Mouse (Mus musculus): ENCODE data around the gene Rad9a. TPM values are rescaled to one million over a fixed set of nuclear protein-coding genes. Genes with fewer than 3 reads are reported as not detected.
A peak's percentile ranks its signal among the peaks of the same experiment; 100 is the strongest.

Rad9a gene
- total and polyA plus RNA-seq, 3 experiments: 21.3 to 37.9 TPM; not detected in 1

GRCm38 (mm10) chr19:4169810-4170209 lies 31.7 kb downstream of the Rad9a start:
- Histone ChIP-seq H3K9me3 (replicated peaks; ENCODE audit: insufficient read depth, low read length) (no peaks in the 10 kb centered on the region), H3K9ac (ENCODE audit: control insufficient read depth, low read depth, low read length, poor library complexity, severe bottlenecking) (peak overlapping the region; percentile 89), H3K27me3 (ENCODE audit: control insufficient read depth in 1 of 2, insufficient read depth in 2 of 2, low read length in 2 of 2) (no peaks in the 10 kb centered on the region), H3K4me1 (ENCODE audit: control insufficient read depth in 1 of 2, insufficient read depth in 2 of 2, low read length in 2 of 2) (peaks cover 0 to 8% of the 10 kb centered on the region in 2 experiments; a peak in 2 of 4 replicates), H3K4me3 (ENCODE audit: control insufficient read depth in 1 of 2, insufficient read depth in 1 of 2, low read depth in 2 of 2, low read length in 2 of 2) (peak overlapping the region; percentile 64 to 71), H3K79me2 (ENCODE audit: control insufficient read depth, insufficient read depth, low read length, poor library complexity) (no peaks in the 10 kb centered on the region; the same call in 1 of the 2 replicates), H3K27ac (ENCODE audit: control insufficient read depth, low read depth, low read length) (peak overlapping the region; percentile 39), H3K36me3 (ENCODE audit: control insufficient read depth in 1 of 2, insufficient read depth in 2 of 2, low read length in 2 of 2) (peaks cover 0 to 4% of the 10 kb centered on the region in 2 experiments; a peak in 2 of 4 replicates)
- TF ChIP-seq TBP (IDR thresholded peaks at IDR 0.05; ENCODE audit: low read depth, low read length) (no peak), SIN3A (IDR thresholded peaks at IDR 0.05; ENCODE audit: low read length) (0 out of 2 replicates have a peak, but pooled peaks have one; percentile 3)
- DNase-seq (ENCODE audit: low read depth, low spot score): no peak

GRCm38 (mm10) chr19:4169378-4169784 lies 32.1 kb downstream of the Rad9a start:
- Histone ChIP-seq H3K36me3 (ENCODE audit: control insufficient read depth in 1 of 2, insufficient read depth in 2 of 2, low read length in 2 of 2) (peaks cover 0 to 4% of the 10 kb centered on the region in 2 experiments; a peak in 2 of 4 replicates), H3K9ac (ENCODE audit: control insufficient read depth, low read depth, low read length, poor library complexity, severe bottlenecking) (peak overlapping the region; percentile 89), H3K79me2 (ENCODE audit: control insufficient read depth, insufficient read depth, low read length, poor library complexity) (no peaks in the 10 kb centered on the region; the same call in 1 of the 2 replicates), H3K9me3 (replicated peaks; ENCODE audit: insufficient read depth, low read length) (no peaks in the 10 kb centered on the region), H3K4me1 (ENCODE audit: control insufficient read depth in 1 of 2, insufficient read depth in 2 of 2, low read length in 2 of 2) (peaks cover 0 to 8% of the 10 kb centered on the region in 2 experiments; a peak in 3 of 4 replicates), H3K4me3 (ENCODE audit: control insufficient read depth in 1 of 2, insufficient read depth in 1 of 2, low read depth in 2 of 2, low read length in 2 of 2) (peak overlapping the region; percentile 71 to 85), H3K27me3 (ENCODE audit: control insufficient read depth in 1 of 2, insufficient read depth in 2 of 2, low read length in 2 of 2) (no peaks in the 10 kb centered on the region), H3K27ac (ENCODE audit: control insufficient read depth, low read depth, low read length) (peak overlapping the region; percentile 39)
- DNase-seq (ENCODE audit: low read depth, low spot score): peak; percentile 98
- no peak for TF ChIP-seq POLR2AphosphoS5 (IDR thresholded peaks at IDR 0.05; ENCODE audit: borderline replicate concordance, low read depth, low read length)
- TF ChIP-seq TBP (IDR thresholded peaks at IDR 0.05; ENCODE audit: low read depth, low read length): peak; percentile 48; the same call in 1 of the 2 replicates
- no peak for TF ChIP-seq BHLHE40 (IDR thresholded peaks at IDR 0.05; ENCODE audit: borderline replicate concordance, low read depth, low read length)
- peak; percentile 89 for TF ChIP-seq MXI1 (IDR thresholded peaks at IDR 0.05; ENCODE audit: low read depth, low read length)
- TF ChIP-seq JUND (IDR thresholded peaks at IDR 0.05; ENCODE audit: low read depth, low read length): no peak
- peak; percentile 38 to 95 (median 88); a peak in 5 of 6 replicates for TF ChIP-seq CTCF (IDR thresholded peaks at IDR 0.05 in 2 of 3, conservative IDR thresholded peaks at IDR 0.05 in 1 of 3; ENCODE audit: control insufficient read depth in 1 of 3, insufficient read depth in 1 of 3, low read depth in 2 of 3, low read length in 3 of 3, poor library complexity in 1 of 3, severe bottlenecking in 1 of 3)
- TF ChIP-seq MAX (IDR thresholded peaks at IDR 0.05; ENCODE audit: low read length): peak; percentile 81
- no peak for TF ChIP-seq MEF2A (IDR thresholded peaks at IDR 0.05; ENCODE audit: extremely low read depth, insufficient replicate concordance, low read depth, low read length, poor library complexity, severe bottlenecking)
- TF ChIP-seq GATA1 (IDR thresholded peaks at IDR 0.05; ENCODE audit: low read depth, low read length): no peak
- TF ChIP-seq CHD2 (IDR thresholded peaks at IDR 0.05; ENCODE audit: low read length): no peak
- TF ChIP-seq ZMIZ1 (IDR thresholded peaks at IDR 0.05; ENCODE audit: low read depth, low read length): peak; percentile 89
- no peak for TF ChIP-seq EP300 (IDR thresholded peaks at IDR 0.05; ENCODE audit: low read depth in 1 of 2, low read length in 2 of 2)
- TF ChIP-seq USF2 (IDR thresholded peaks at IDR 0.05; ENCODE audit: borderline replicate concordance in 1 of 2, insufficient read depth in 1 of 2, low read depth in 1 of 2, low read length in 2 of 2): no peak
- peak; percentile 70 to 88 for TF ChIP-seq POLR2A (IDR thresholded peaks at IDR 0.05; ENCODE audit: control insufficient read depth in 1 of 2, insufficient read depth in 1 of 2, low read depth in 1 of 2, low read length in 2 of 2, poor library complexity in 1 of 2)
- TF ChIP-seq MYC (IDR thresholded peaks at IDR 0.05; ENCODE audit: low read depth, low read length): peak; percentile 72; the same call in 1 of the 2 replicates
- TF ChIP-seq GABPA (IDR thresholded peaks at IDR 0.05; ENCODE audit: low read depth, low read length): no peak
- peak; percentile 36; the same call in 1 of the 2 replicates for TF ChIP-seq TCF12 (IDR thresholded peaks at IDR 0.05; ENCODE audit: low read depth, low read length)
- no peak for TF ChIP-seq ZKSCAN1 (IDR thresholded peaks at IDR 0.05; ENCODE audit: low read depth, low read length)
- TF ChIP-seq NRF1 (IDR thresholded peaks at IDR 0.05; ENCODE audit: insufficient read depth, low read depth, low read length, poor library complexity, severe bottlenecking): peak; percentile 48; the same call in 1 of the 2 replicates
- TF ChIP-seq SMC3 (IDR thresholded peaks at IDR 0.05; ENCODE audit: low read depth, low read length): peak; percentile 81
- no peak for TF ChIP-seq E2F4 (IDR thresholded peaks at IDR 0.05; ENCODE audit: borderline replicate concordance, low read depth, low read length)
- TF ChIP-seq MAZ (IDR thresholded peaks at IDR 0.05; ENCODE audit: low read depth, low read length): peak; percentile 56; the same call in 1 of the 2 replicates
- no peak for TF ChIP-seq KAT2A (conservative IDR thresholded peaks at IDR 0.05; ENCODE audit: low read depth, low read length)
- no peak for TF ChIP-seq UBTF (IDR thresholded peaks at IDR 0.05; ENCODE audit: borderline replicate concordance, insufficient read depth, low read depth, low read length)
- TF ChIP-seq POLR2AphosphoS2 (IDR thresholded peaks at IDR 0.05; ENCODE audit: low read length): peak; percentile 61; the same call in 1 of the 2 replicates
- TF ChIP-seq MAFK (IDR thresholded peaks at IDR 0.05; ENCODE audit: borderline replicate concordance, low read depth, low read length): no peak
- TF ChIP-seq RAD21 (IDR thresholded peaks at IDR 0.05; ENCODE audit: low read depth, low read length): peak; percentile 45
- peak; percentile 62; the same call in 1 of the 2 replicates for TF ChIP-seq ETS1 (IDR thresholded peaks at IDR 0.05; ENCODE audit: low read depth, low read length)
- TF ChIP-seq TAL1 (IDR thresholded peaks at IDR 0.05; ENCODE audit: low read length): no peak
